Mouse (Mus musculus) midbrain, postnatal 0 days (tissue): ENCODE measurements around the gene Fam20c. TPM values are rescaled to one million over a fixed set of nuclear protein-coding genes. Genes with fewer than 3 reads are reported as not detected.

Experiments
- ATAC-seq: fragments of 200-750 bp; cut with Nextera tagmentation; 2 replicates; pipeline ENCODE4 v1.8.0; 2017; ENCODE audit warnings: moderate number of reproducible peaks, mild to moderate bottlenecking, moderate TSS enrichment, moderate library complexity; ENCODE audit not compliant: low FRiP score
- DNase-seq: peaks from one replicate; pipeline ENCODE4 v3.0.0-alpha.2; 2015; ENCODE audit warnings: low spot score
- H3K27ac ChIP-seq: fragments of 300-500 bp; sonication (generic); 2 replicates; pipeline ENCODE4 v1.5.1; 2014; ENCODE audit warnings: low read depth, mild to moderate bottlenecking, low read length, mixed read lengths
- H3K27me3 ChIP-seq: fragments of 300-500 bp; sonication (generic); 2 replicates; pipeline ENCODE4 v1.6.1; 2014; ENCODE audit warnings: low read length, control low read depth, mixed read lengths; ENCODE audit not compliant: insufficient read depth
- H3K36me3 ChIP-seq: fragments of 300-500 bp; sonication (generic); 2 replicates; pipeline ENCODE4 v1.6.1; 2014; ENCODE audit warnings: low read length, control low read depth, mixed read lengths; ENCODE audit not compliant: insufficient read depth
- H3K4me1 ChIP-seq: fragments of 300-500 bp; sonication (generic); 2 replicates; pipeline ENCODE4 v1.6.1; 2014; ENCODE audit warnings: mild to moderate bottlenecking, control low read depth, antibody characterized with exemption, low read length, mixed read lengths; ENCODE audit not compliant: insufficient read depth
- H3K4me2 ChIP-seq: fragments of 300-500 bp; sonication (generic); 2 replicates; pipeline ENCODE4 v1.6.1; 2014; ENCODE audit warnings: low read depth, mild to moderate bottlenecking, low read length, mixed read lengths; ENCODE audit not compliant: poor library complexity, severe bottlenecking
- H3K4me3 ChIP-seq: fragments of 300-500 bp; sonication (generic); 2 replicates; pipeline ENCODE4 v1.5.1; 2014; ENCODE audit warnings: low read depth, mild to moderate bottlenecking, low read length, moderate library complexity
- H3K9ac ChIP-seq: fragments of 300-500 bp; sonication (generic); replicated peaks from 2 replicates; pipeline ENCODE4 v1.6.1; 2014; ENCODE audit warnings: mild to moderate bottlenecking, low read length, moderate library complexity, mixed read lengths; ENCODE audit not compliant: poor library complexity, severe bottlenecking
- H3K9me3 ChIP-seq: fragments of 300-500 bp; sonication (generic); 2 replicates; pipeline ENCODE4 v1.6.1; 2016; ENCODE audit warnings: low read length, control low read depth
- CTCF ChIP-seq: IDR thresholded peaks from 2 replicates; pipeline ENCODE4 v1.5.1; 2016; ENCODE audit warnings: antibody characterized with exemption, mild to moderate bottlenecking
- WGBS: fragments of 180-500 bp; shearing (Covaris S2); extraction: QIAGEN DNeasy Blood & Tissue Kit; methylation state at CpG from one replicate; pipeline ENCODE4 v1.1.7; 2014; 5-methylcytosine and 5-hydroxymethylcytosine counted together
- polyA plus RNA-seq: library from polyadenylated mRNA; unstranded; fragments of >200 nt; fragmentation: Nextera tagmentation; extraction: Ambion mirVana; gene quantifications from 2 replicates; pipeline ENCODE4 v1.2.1, GENCODE M21; 2015
- total RNA-seq: library from RNA; depleted of rRNA; stranded (reverse); fragments of >200 nt; gene quantifications from 2 replicates; pipeline ENCODE4 v1.2.3, GENCODE M21; 2014

The Fam20c gene
- total and polyA plus RNA-seq, 2 experiments from 2014 or later: 51.6 to 106 TPM

DNA sequence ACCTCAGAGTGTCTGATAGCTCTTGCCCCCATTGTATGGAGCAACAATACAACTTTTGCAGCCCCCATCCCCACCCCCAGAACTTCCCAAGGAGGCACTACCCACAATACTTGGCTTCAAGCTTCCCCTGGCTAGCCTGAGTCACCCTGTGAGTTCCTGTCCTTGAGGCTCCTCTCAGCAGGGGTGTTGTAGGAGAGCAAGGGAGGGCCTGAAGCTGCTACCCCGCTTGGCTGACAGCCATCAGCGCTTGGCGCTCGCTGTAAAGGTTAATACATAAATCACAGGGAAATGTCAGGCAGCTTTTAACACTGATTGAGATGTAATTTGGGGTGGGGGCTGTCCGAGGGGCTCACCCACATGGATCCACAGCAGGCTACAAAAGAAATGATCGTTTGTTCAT, 79.1 kb downstream of the Fam20c start:
- ATAC-seq: no peak

DNA sequence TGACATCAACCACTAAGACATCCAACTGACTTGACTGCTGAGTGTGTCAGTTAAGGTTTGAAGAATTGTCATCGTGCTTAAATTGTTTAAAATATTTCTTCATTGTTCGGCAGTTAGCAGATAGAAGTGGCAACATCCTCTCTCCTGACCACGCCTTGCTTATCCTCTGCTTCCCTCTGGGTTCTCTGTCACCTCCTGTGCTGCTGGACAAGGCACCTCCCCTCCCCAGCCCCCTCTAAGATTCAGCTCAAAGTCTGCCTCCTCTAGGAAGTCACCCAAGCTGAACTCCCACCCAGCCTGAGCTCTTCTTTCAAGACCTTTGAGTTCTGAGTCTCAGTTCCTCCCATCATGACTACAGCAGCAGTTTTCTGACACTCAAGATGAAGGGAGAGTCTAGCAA, 80.6 kb downstream of the Fam20c start:
- Histone ChIP-seq H3K36me3 (no peaks in the 10 kb centered on the region), H3K4me1 (no peaks in the 10 kb centered on the region), H3K9me3 (no peaks in the 10 kb centered on the region), H3K4me2 (no peak overlapping the region), H3K9ac (no peak overlapping the region), H3K27ac (no peak overlapping the region), H3K27me3 (no peaks in the 10 kb centered on the region), H3K4me3 (no peak overlapping the region)
- no peak for DNase-seq
- no peak for TF ChIP-seq CTCF
- ATAC-seq: no peak
- WGBS: 89% methylated on average over 3 of the region's 3 CpGs

More for the DNA sequence above, 79.1 kb downstream of the Fam20c start:
- Histone ChIP-seq H3K9ac (no peak overlapping the region), H3K4me3 (no peak overlapping the region), H3K36me3 (no peaks in the 10 kb centered on the region), H3K9me3 (no peaks in the 10 kb centered on the region), H3K27ac (no peak overlapping the region), H3K4me2 (no peak overlapping the region), H3K27me3 (no peaks in the 10 kb centered on the region), H3K4me1 (no peaks in the 10 kb centered on the region)
- TF ChIP-seq CTCF: no peak
- WGBS: 39% methylated on average over 6 of the region's 6 CpGs
- peak; percentile 56 for DNase-seq

DNA sequence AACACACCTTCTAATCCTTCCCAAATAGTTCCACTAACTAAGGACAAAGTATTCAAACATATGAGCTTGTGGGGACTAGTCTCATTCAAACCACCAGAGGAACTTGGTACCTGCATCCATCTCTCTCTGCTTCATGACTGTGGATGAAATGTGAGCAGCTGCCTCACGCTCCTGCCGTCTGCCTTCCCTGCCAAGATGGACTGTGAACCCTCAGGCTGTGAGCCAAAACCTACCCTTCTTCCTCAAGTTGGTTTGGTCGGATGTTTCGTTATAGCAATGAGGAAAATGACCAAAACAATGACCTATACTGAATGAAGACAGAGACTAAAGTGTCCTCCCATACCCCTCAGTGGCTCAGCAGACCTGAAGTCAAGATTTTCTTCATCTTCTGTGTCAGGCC, 86.7 kb downstream of the Fam20c start:
- Histone ChIP-seq H3K27me3 (no peaks in the 10 kb centered on the region), H3K9me3 (no peaks in the 10 kb centered on the region), H3K36me3 (no peaks in the 10 kb centered on the region), H3K27ac (no peak overlapping the region), H3K4me3 (no peak overlapping the region), H3K4me1 (no peaks in the 10 kb centered on the region), H3K4me2 (no peak overlapping the region), H3K9ac (no peak overlapping the region)
- ATAC-seq (no peak), DNase-seq (no peak)
- no peak for TF ChIP-seq CTCF
- WGBS: 90% methylated on average over 4 of the region's 4 CpGs

DNA sequence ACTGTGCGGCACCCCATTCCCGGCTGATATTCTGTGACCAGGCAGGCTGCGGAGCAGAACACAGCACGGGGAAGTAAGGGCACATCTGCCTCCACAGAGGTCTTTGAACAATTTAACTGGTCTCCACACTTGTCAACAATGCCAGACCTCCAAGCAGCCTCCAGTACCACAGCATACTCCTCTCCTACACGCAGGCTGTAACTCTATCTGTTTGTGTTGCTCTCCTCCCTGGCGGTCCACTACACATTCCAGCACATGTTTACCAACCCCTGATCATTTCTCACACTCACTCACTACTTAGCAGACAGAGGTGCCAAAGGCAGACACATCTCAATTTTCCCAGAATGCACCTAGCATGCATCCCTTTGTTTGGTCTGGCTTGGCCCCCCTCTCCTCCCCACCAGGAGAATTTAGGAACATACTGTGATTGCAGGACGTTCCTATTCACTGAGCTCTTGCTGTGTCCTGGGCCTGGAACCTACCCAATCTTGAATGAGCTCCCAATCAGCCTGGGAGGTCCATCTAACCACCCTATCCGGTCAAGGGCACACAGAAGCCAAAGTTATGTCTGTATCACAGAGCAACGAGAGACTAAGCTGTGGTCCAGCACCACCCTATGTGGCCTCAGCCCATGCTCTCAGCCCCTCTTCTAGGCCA, 89.0 kb downstream of the Fam20c start:
- no peaks in the 10 kb centered on the region for H3K9me3 ChIP-seq
- 73% methylated on average over 9 of the region's 9 CpGs for WGBS
- H3K9ac ChIP-seq: no peak overlapping the region
- H3K4me2 ChIP-seq: no peak overlapping the region
- no peak overlapping the region for H3K4me3 ChIP-seq
- DNase-seq: no peak
- H3K36me3 ChIP-seq: no peaks in the 10 kb centered on the region
- ATAC-seq: no peak
- TF ChIP-seq CTCF: no peak
- H3K27ac ChIP-seq: no peak overlapping the region
- no peaks in the 10 kb centered on the region for H3K4me1 ChIP-seq
- H3K27me3 ChIP-seq: no peaks in the 10 kb centered on the region

DNA sequence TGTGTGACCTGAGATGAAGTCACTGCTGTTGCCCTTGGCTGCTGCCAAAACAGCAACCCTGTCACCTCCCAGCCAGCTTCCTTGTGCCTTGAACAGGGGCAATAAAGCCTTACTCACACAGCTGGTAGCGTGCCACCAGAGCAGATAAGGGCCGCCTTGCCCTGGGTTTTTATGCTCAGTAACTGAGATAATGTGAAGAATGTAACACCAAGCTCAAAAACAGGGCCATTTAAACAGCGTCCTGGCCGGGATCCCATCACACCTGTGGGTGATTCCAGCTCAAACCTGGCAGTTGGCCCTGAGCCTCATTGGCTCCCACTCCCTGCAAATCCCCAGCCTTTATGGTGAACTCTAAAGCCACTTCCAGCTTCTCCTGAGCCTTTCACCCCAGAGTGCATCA, 92.2 kb downstream of the Fam20c start:
- no peak overlapping the region for H3K9ac ChIP-seq
- H3K9me3 ChIP-seq: no peaks in the 10 kb centered on the region
- TF ChIP-seq CTCF: no peak
- WGBS: 88% methylated on average over 4 of the region's 4 CpGs
- no peaks in the 10 kb centered on the region for H3K4me1 ChIP-seq
- ATAC-seq: no peak
- H3K4me2 ChIP-seq: no peak overlapping the region
- no peaks in the 10 kb centered on the region for H3K27me3 ChIP-seq
- H3K4me3 ChIP-seq: no peak overlapping the region
- H3K36me3 ChIP-seq: no peaks in the 10 kb centered on the region
- DNase-seq: no peak
- H3K27ac ChIP-seq: no peak overlapping the region

DNA sequence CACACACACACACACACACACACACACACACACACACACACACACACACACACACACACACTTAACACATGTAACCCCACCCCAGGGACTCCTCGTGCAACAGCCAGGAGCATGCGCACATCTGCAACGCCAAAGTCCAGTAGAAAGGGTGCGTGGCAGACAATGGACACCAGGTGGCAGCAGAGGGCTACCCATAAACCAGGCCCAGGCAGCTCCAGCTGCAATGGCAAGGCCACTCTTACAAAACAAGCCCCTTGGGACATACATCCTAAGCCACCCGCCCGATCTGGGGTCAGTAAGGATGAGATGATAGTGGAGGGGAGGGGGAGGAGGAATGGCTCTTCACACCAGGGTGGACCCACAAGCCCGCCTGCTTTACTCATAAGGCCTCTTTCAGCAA, 93.8 kb downstream of the Fam20c start:
- no peak overlapping the region for H3K9ac ChIP-seq
- peak; percentile 89 for DNase-seq
- peak; percentile 74 for ATAC-seq

More for the DNA sequence above, 93.8 kb downstream of the Fam20c start:
- TF ChIP-seq CTCF: peak; percentile 100
- Histone ChIP-seq H3K4me3 (no peak overlapping the region), H3K4me2 (peak overlapping the region; percentile 29), H3K9me3 (no peaks in the 10 kb centered on the region), H3K27ac (no peak overlapping the region), H3K4me1 (no peaks in the 10 kb centered on the region), H3K36me3 (no peaks in the 10 kb centered on the region), H3K27me3 (no peaks in the 10 kb centered on the region)
- WGBS: 5% methylated on average over 7 of the region's 7 CpGs
